Mouse (Mus musculus) forebrain, embryonic 16.5 days (tissue): Measurements from ENCODE around the gene Tigd4. TPM values are rescaled to one million over a fixed set of nuclear protein-coding genes. Genes with fewer than 3 reads are reported as not detected.

Source experiments
- ATAC-seq: fragments of 200-750 bp; cut with Nextera tagmentation; 2 replicates; pipeline ENCODE4 v1.8.0; 2017; ENCODE audit warnings: mild to moderate bottlenecking, moderate library complexity
- H3K27ac ChIP-seq: fragments of 300-500 bp; sonication (generic); 2 replicates; pipeline ENCODE4 v1.5.1; 2014; ENCODE audit warnings: low read length, control low read depth
- H3K27me3 ChIP-seq: fragments of 300-500 bp; sonication (generic); replicated peaks from 2 replicates; pipeline ENCODE4 v1.6.1; 2014; ENCODE audit warnings: low read length; ENCODE audit not compliant: control insufficient read depth, insufficient read depth
- H3K36me3 ChIP-seq: fragments of 300-500 bp; sonication (generic); 2 replicates; pipeline ENCODE4 v1.6.1; 2014; ENCODE audit not compliant: control insufficient read depth, insufficient read depth
- H3K4me1 ChIP-seq: fragments of 300-500 bp; sonication (generic); replicated peaks from 2 replicates; pipeline ENCODE4 v1.6.1; 2014; ENCODE audit warnings: low read length; ENCODE audit not compliant: control insufficient read depth, insufficient read depth
- H3K4me2 ChIP-seq: fragments of 300-500 bp; sonication (generic); 2 replicates; pipeline ENCODE4 v1.6.1; 2014; ENCODE audit warnings: mild to moderate bottlenecking, low read length, control low read depth
- H3K4me3 ChIP-seq: fragments of 300-500 bp; sonication (generic); replicated peaks from 2 replicates; pipeline ENCODE4 v1.5.1; 2014; ENCODE audit warnings: mild to moderate bottlenecking, low read length, control low read depth
- H3K9ac ChIP-seq: fragments of 300-500 bp; sonication (generic); replicated peaks from 2 replicates; pipeline ENCODE4 v1.6.1; 2014; ENCODE audit warnings: low read depth, low read length, control low read depth
- H3K9me3 ChIP-seq: fragments of 300-500 bp; sonication (generic); 2 replicates; pipeline ENCODE4 v1.6.1; 2016; ENCODE audit warnings: low read length; ENCODE audit not compliant: control insufficient read depth
- WGBS: fragments of 180-500 bp; shearing (Covaris S2); extraction: QIAGEN DNeasy Blood & Tissue Kit; methylation state at CpG from one replicate; pipeline ENCODE4 v1.1.7; 2014; 5-methylcytosine and 5-hydroxymethylcytosine counted together
- polyA plus RNA-seq: library from polyadenylated mRNA; unstranded; fragments of >200 nt; fragmentation: Nextera tagmentation; extraction: Ambion mirVana; gene quantifications from 2 replicates; pipeline ENCODE4 v1.2.1, GENCODE M21; 2015

Tigd4 gene
- polyA plus RNA-seq, 1 experiment from 2014 or later: 0.06 TPM

GRCm38 (mm10) chr3:84601870-84602495 lies 8.6 kb downstream of the Tigd4 start:
- Histone ChIP-seq H3K36me3 (no peaks in the 10 kb centered on the region), H3K27me3 (no peaks in the 10 kb centered on the region), H3K9me3 (no peaks in the 10 kb centered on the region), H3K27ac (no peak overlapping the region), H3K4me2 (no peak overlapping the region), H3K4me3 (no peak overlapping the region), H3K9ac (no peak overlapping the region), H3K4me1 (no peaks in the 10 kb centered on the region)
- no peak for ATAC-seq
- 83% methylated on average over 9 of the region's 9 CpGs for WGBS

- no peaks in the 10 kb centered on the region for H3K27me3 ChIP-seq
- H3K4me2 ChIP-seq: no peak overlapping the region
- no peak overlapping the region for H3K9ac ChIP-seq
- 97% methylated on average over 2 of the region's 2 CpGs for WGBS
- no peaks in the 10 kb centered on the region for H3K4me1 ChIP-seq
- ATAC-seq: no peak
- H3K4me3 ChIP-seq: no peak overlapping the region
- no peak overlapping the region for H3K27ac ChIP-seq
- no peaks in the 10 kb centered on the region for H3K36me3 ChIP-seq
- H3K9me3 ChIP-seq: no peaks in the 10 kb centered on the region
Measured at GRCm38 (mm10) chr3:84602759-84603158, 9.4 kb downstream of the Tigd4 start.

- Histone ChIP-seq H3K36me3 (no peaks in the 10 kb centered on the region), H3K27me3 (no peaks in the 10 kb centered on the region), H3K4me2 (no peak overlapping the region), H3K27ac (no peak overlapping the region), H3K4me1 (no peaks in the 10 kb centered on the region), H3K4me3 (no peak overlapping the region), H3K9me3 (no peaks in the 10 kb centered on the region), H3K9ac (no peak overlapping the region)
- ATAC-seq: no peak
- WGBS: 77% methylated on average over 9 of the region's 9 CpGs
Measured at GRCm38 (mm10) chr3:84603212-84603611, 9.8 kb downstream of the Tigd4 start.

- no peak overlapping the region for H3K4me2 ChIP-seq
- no peaks in the 10 kb centered on the region for H3K27me3 ChIP-seq
- 82% methylated on average over 9 of the region's 9 CpGs for WGBS
- no peaks in the 10 kb centered on the region for H3K9me3 ChIP-seq
- H3K4me1 ChIP-seq: no peaks in the 10 kb centered on the region
- H3K36me3 ChIP-seq: no peaks in the 10 kb centered on the region
- ATAC-seq: no peak
- H3K27ac ChIP-seq: no peak overlapping the region
- H3K4me3 ChIP-seq: no peak overlapping the region
- H3K9ac ChIP-seq: no peak overlapping the region
Measured at GRCm38 (mm10) chr3:84610183-84610710, 16.9 kb downstream of the Tigd4 start.

- no peak overlapping the region for H3K27ac ChIP-seq
- ATAC-seq: peak; percentile 52; the same call in 1 of the 2 replicates
- H3K9ac ChIP-seq: no peak overlapping the region
- no peak overlapping the region for H3K4me3 ChIP-seq
- WGBS: 30% methylated on average over 5 of the region's 5 CpGs
- no peaks in the 10 kb centered on the region for H3K36me3 ChIP-seq
- no peaks in the 10 kb centered on the region for H3K27me3 ChIP-seq
- no peaks in the 10 kb centered on the region for H3K4me1 ChIP-seq
- no peaks in the 10 kb centered on the region for H3K9me3 ChIP-seq
- H3K4me2 ChIP-seq: no peak overlapping the region
Measured at GRCm38 (mm10) chr3:84615050-84615855, 21.9 kb downstream of the Tigd4 start.

- Histone ChIP-seq H3K9me3 (no peaks in the 10 kb centered on the region), H3K4me2 (no peak overlapping the region), H3K27ac (no peak overlapping the region), H3K36me3 (no peaks in the 10 kb centered on the region), H3K27me3 (no peaks in the 10 kb centered on the region), H3K4me3 (no peak overlapping the region), H3K9ac (no peak overlapping the region), H3K4me1 (no peaks in the 10 kb centered on the region)
- WGBS: 30% methylated on average over 7 of the region's 7 CpGs
- ATAC-seq: no peak
Measured at GRCm38 (mm10) chr3:84615856-84616225, 22.5 kb downstream of the Tigd4 start.

- WGBS: 91% methylated on average over 2 of the region's 2 CpGs
- H3K36me3 ChIP-seq: no peaks in the 10 kb centered on the region
- no peaks in the 10 kb centered on the region for H3K4me1 ChIP-seq
Measured at GRCm38 (mm10) chr3:84618627-84619026, 25.3 kb downstream of the Tigd4 start.

GRCm38 (mm10) chr3:84619056-84619455 lies 25.7 kb downstream of the Tigd4 start:
- no peak overlapping the region for H3K27ac ChIP-seq
- no peaks in the 10 kb centered on the region for H3K9me3 ChIP-seq
- H3K9ac ChIP-seq: no peak overlapping the region
- no peaks in the 10 kb centered on the region for H3K4me1 ChIP-seq
- no peaks in the 10 kb centered on the region for H3K27me3 ChIP-seq
- no peak for ATAC-seq
- H3K4me2 ChIP-seq: no peak overlapping the region
- no peak overlapping the region for H3K4me3 ChIP-seq
- H3K36me3 ChIP-seq: no peaks in the 10 kb centered on the region
- WGBS: 96% methylated on average over 7 of the region's 7 CpGs

More at GRCm38 (mm10) chr3:84618627-84619026, 25.3 kb downstream of the Tigd4 start:
- Histone ChIP-seq H3K9ac (no peak overlapping the region), H3K4me2 (no peak overlapping the region), H3K27ac (no peak overlapping the region), H3K4me3 (no peak overlapping the region), H3K27me3 (no peaks in the 10 kb centered on the region), H3K9me3 (no peaks in the 10 kb centered on the region)
- no peak for ATAC-seq

- H3K4me2 ChIP-seq: no peak overlapping the region
- no peak overlapping the region for H3K9ac ChIP-seq
- H3K27ac ChIP-seq: no peak overlapping the region
- ATAC-seq: no peak
- H3K4me3 ChIP-seq: no peak overlapping the region
- H3K9me3 ChIP-seq: no peaks in the 10 kb centered on the region
- H3K4me1 ChIP-seq: no peaks in the 10 kb centered on the region
- no peaks in the 10 kb centered on the region for H3K36me3 ChIP-seq
- 90% methylated on average over 6 of the region's 6 CpGs for WGBS
- no peaks in the 10 kb centered on the region for H3K27me3 ChIP-seq
Measured at GRCm38 (mm10) chr3:84619725-84620124, 26.4 kb downstream of the Tigd4 start.
